Mouse (Mus musculus) heart, postnatal 0 days (tissue): Measurements from ENCODE around the gene Sult1a1. TPM values are rescaled to one million over a fixed set of nuclear protein-coding genes. Genes with fewer than 3 reads are reported as not detected.
"Not testable (repeated sequence)": the region's sequence is repeated elsewhere in the genome, so short reads cannot be mapped to it uniquely, and the experiment has no call there.

Experiments used
- ATAC-seq: fragments of 200-750 bp; cut with Nextera tagmentation; 2 replicates; pipeline ENCODE4 v1.8.0; 2017; ENCODE audit warnings: low read depth, moderate number of reproducible peaks, moderate library complexity; ENCODE audit not compliant: insufficient read depth
- DNase-seq: peaks from one replicate; pipeline ENCODE4 v3.0.0-alpha.2; 2016; ENCODE audit warnings: low spot score
- H3K27ac ChIP-seq: fragments of 300-500 bp; sonication (generic); 2 replicates; pipeline ENCODE4 v1.5.1; 2014; ENCODE audit warnings: low read depth, mild to moderate bottlenecking
- H3K27me3 ChIP-seq: fragments of 300-500 bp; sonication (generic); 2 replicates; pipeline ENCODE4 v1.6.1; 2014; ENCODE audit warnings: low read length, mixed read lengths; ENCODE audit not compliant: control insufficient read depth, insufficient read depth
- H3K36me3 ChIP-seq: fragments of 300-500 bp; sonication (generic); replicated peaks from 2 replicates; pipeline ENCODE4 v1.6.1; 2014; ENCODE audit warnings: low read length, mixed read lengths; ENCODE audit not compliant: control insufficient read depth, insufficient read depth
- H3K4me1 ChIP-seq: fragments of 300-500 bp; sonication (generic); 2 replicates; pipeline ENCODE4 v1.6.1; 2014; ENCODE audit warnings: antibody characterized with exemption; ENCODE audit not compliant: control insufficient read depth, insufficient read depth
- H3K4me2 ChIP-seq: fragments of 300-500 bp; sonication (generic); 2 replicates; pipeline ENCODE4 v1.6.1; 2014; ENCODE audit warnings: low read depth, mild to moderate bottlenecking, low read length, moderate library complexity
- H3K4me3 ChIP-seq: fragments of 300-500 bp; sonication (generic); 2 replicates; pipeline ENCODE4 v1.5.1; 2014; ENCODE audit warnings: low read depth, low read length
- H3K9ac ChIP-seq: fragments of 300-500 bp; sonication (generic); replicated peaks from 2 replicates; pipeline ENCODE4 v1.6.1; 2014; ENCODE audit warnings: low read depth, low read length, mixed read lengths
- H3K9me3 ChIP-seq: fragments of 300-500 bp; sonication (generic); replicated peaks from 2 replicates; pipeline ENCODE4 v1.6.1; 2016; ENCODE audit warnings: low read length; ENCODE audit not compliant: control insufficient read depth
- CTCF ChIP-seq: IDR thresholded peaks from 2 replicates; pipeline ENCODE4 v1.5.1; 2016; ENCODE audit warnings: antibody characterized with exemption, control low read depth, low read depth
- EP300 ChIP-seq: IDR thresholded peaks from 2 replicates; pipeline ENCODE4 v1.6.1; 2016; ENCODE audit warnings: antibody characterized with exemption, low read depth
- WGBS: fragments of 180-500 bp; shearing (Covaris S2); extraction: QIAGEN DNeasy Blood & Tissue Kit; methylation state at CpG from one replicate; pipeline ENCODE4 v1.1.7; 2014; 5-methylcytosine and 5-hydroxymethylcytosine counted together
- polyA plus RNA-seq: library from polyadenylated mRNA; unstranded; fragments of >200 nt; fragmentation: Nextera tagmentation; extraction: Ambion mirVana; gene quantifications from 2 replicates; pipeline ENCODE4 v1.2.1, GENCODE M21; 2015
- total RNA-seq: library from RNA; depleted of rRNA; stranded (reverse); fragments of >200 nt; gene quantifications from 2 replicates; pipeline ENCODE4 v1.2.3, GENCODE M21; 2014; ENCODE audit warnings: low replicate concordance

The Sult1a1 gene
- total and polyA plus RNA-seq, 2 experiments from 2014 or later, result 24.8 to 64.2 TPM

GRCm38 (mm10) chr7:126648486-126648885 lies 27.7 kb downstream of the Sult1a1 start:
- WGBS, result 77% methylated on average over 4 of the region's 4 CpGs
- H3K27me3 ChIP-seq, result no peaks in the 10 kb centered on the region
- ATAC-seq (no peak), DNase-seq (no peak)
- H3K36me3 ChIP-seq, result no peaks in the 10 kb centered on the region
- H3K9ac ChIP-seq, result no peak overlapping the region
- H3K4me2 ChIP-seq, result no peak overlapping the region
- no peak overlapping the region for H3K27ac ChIP-seq
- H3K4me3 ChIP-seq, result no peak overlapping the region
- peaks cover 11% of the 10 kb centered on the region; the same call in 1 of the 2 replicates for H3K4me1 ChIP-seq
- TF ChIP-seq EP300 (no peak), CTCF (peak; percentile 19; the same call in 1 of the 2 replicates)
- H3K9me3 ChIP-seq, result no peaks in the 10 kb centered on the region

DNA sequence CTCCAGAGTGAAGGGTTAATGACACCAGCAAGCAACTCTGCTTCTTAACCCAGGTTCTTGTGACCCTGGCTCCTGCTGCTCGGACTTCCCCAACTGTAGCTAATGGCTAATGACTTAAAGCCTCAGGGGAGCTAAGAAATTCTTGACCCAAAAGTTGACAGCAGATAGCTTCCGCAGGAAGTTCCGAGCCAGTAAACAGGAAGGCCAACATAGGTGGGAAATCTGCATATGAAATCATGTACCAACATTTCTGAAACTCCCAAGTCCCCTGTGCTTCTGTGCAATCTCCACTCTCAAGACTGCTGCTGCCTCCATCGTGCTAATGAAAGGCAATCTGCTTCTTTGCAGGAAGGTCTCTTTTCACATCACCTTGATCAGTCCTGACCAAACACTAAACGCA lies 30.5 kb downstream of the Sult1a1 start:
- no peak for ATAC-seq
- no peak for DNase-seq

DNA sequence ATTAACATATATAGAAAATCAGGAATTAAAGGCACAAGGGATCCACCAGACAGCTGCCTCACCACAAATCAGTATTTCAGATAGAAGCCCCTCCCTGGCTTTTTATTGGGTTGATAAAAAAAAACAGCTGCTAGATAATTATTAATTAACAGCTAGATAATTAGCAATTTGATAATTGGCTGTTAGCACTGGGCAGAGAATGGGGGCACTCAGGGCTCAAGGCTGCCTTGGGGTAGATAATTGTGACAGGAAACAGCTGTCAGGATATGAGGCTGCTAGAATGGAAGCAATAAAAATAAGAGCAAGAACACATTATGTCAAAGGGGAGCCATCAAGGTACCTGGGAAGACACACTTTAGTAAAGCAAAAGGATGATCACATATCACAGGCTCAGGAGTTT lies 31.3 kb downstream of the Sult1a1 start:
- ATAC-seq (no peak), DNase-seq (no peak)
- H3K4me2 ChIP-seq, result no peak overlapping the region
- H3K27me3 ChIP-seq, result no peaks in the 10 kb centered on the region
- no peaks in the 10 kb centered on the region for H3K9me3 ChIP-seq
- peak overlapping the region; percentile 66 for H3K27ac ChIP-seq
- no peak overlapping the region for H3K4me3 ChIP-seq
- TF ChIP-seq EP300 (0 out of 2 replicates have a peak, but pooled peaks have one; percentile 39), CTCF (no peak)
- H3K9ac ChIP-seq, result no peak overlapping the region
- H3K36me3 ChIP-seq, result no peaks in the 10 kb centered on the region
- peaks cover 7% of the 10 kb centered on the region; the same call in 1 of the 2 replicates for H3K4me1 ChIP-seq

More for the DNA sequence above, 30.5 kb downstream of the Sult1a1 start:
- Histone ChIP-seq H3K4me1 (peaks cover 11% of the 10 kb centered on the region; the same call in 1 of the 2 replicates), H3K27ac (peak overlapping the region; percentile 66), H3K9me3 (no peaks in the 10 kb centered on the region), H3K36me3 (no peaks in the 10 kb centered on the region), H3K4me2 (no peak overlapping the region), H3K9ac (no peak overlapping the region), H3K27me3 (no peaks in the 10 kb centered on the region), H3K4me3 (no peak overlapping the region)
- 47% methylated on average over 5 of the region's 5 CpGs for WGBS
- TF ChIP-seq EP300 (0 out of 2 replicates have a peak, but pooled peaks have one; percentile 67), CTCF (no peak)

DNA sequence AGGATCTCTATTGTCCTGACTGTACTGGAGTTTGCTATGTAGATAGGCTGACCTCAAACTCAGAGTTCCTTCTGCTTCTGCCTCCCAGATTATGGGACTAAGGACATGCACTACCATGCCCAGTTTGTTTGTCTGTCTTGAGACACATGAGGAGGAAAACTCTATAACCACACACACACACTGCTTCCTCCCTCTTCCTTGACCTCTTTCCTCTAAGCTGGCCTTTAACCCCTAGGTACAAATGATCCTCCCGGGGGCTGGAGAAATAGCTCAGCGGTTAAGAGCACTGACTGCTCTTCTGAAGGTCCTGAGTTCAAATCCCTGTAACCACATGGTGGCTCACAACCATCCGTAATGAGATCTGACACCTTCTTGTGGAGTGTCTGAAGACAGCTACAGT lies 31.9 kb downstream of the Sult1a1 start:
- Histone ChIP-seq H3K4me1 (0 out of 2 replicates have a peak, but pooled peaks cover 5% of the 10 kb centered on the region), H3K4me2 (no peak overlapping the region), H3K9me3 (no peaks in the 10 kb centered on the region), H3K4me3 (no peak overlapping the region), H3K27ac (0 out of 2 replicates have a peak overlapping the region, but pooled peaks have one; percentile 66), H3K27me3 (no peaks in the 10 kb centered on the region), H3K9ac (no peak overlapping the region), H3K36me3 (no peaks in the 10 kb centered on the region)
- 54% methylated on average over 3 of the region's 3 CpGs for WGBS
- ATAC-seq, result no peak
- no peak for DNase-seq
- TF ChIP-seq CTCF, result no peak
- TF ChIP-seq EP300, result no peak

- peak; percentile 28; the same call in 1 of the 2 replicates for ATAC-seq
- WGBS, result 44% methylated on average over 3 of the region's 3 CpGs
- not testable (repeated sequence) for H3K4me1 ChIP-seq, H3K4me3 ChIP-seq, H3K36me3 ChIP-seq, H3K4me2 ChIP-seq, H3K27me3 ChIP-seq, H3K9me3 ChIP-seq, H3K9ac ChIP-seq
- peak; percentile 51 for DNase-seq
- H3K27ac ChIP-seq, result 0 out of 2 replicates have a peak overlapping the region, but pooled peaks have one; percentile 6
- TF ChIP-seq CTCF, result peak; percentile 83
Observed at GRCm38 (mm10) chr7:126643244-126643617, 33.0 kb downstream of the Sult1a1 start.
